Mouse (Mus musculus): ENCODE measurements at regions not wholly inside any gene's neighbourhood (a gene's known extent, or its start where the extent isn't known, plus 50 kb on each side); places are given as distances from the start of the nearest gene placed in this dataset.
A peak's percentile ranks its signal among the peaks of the same experiment; 100 is the strongest.
"Not testable (repeated sequence)": the region's sequence is repeated elsewhere in the genome, so short reads cannot be mapped to it uniquely, and the experiment has no call there.

- no peak overlapping the region for H3K9ac ChIP-seq
Observed at GRCm38 (mm10) chr14:53831651-53832050, 422.3 kb downstream of the Dad1 start.

GRCm38 (mm10) chr14:53830717-53831116 is 423.2 kb downstream of the Dad1 start:
- Histone ChIP-seq H3K27me3 (ENCODE audit: control insufficient read depth, insufficient read depth, low read length) (no peaks in the 10 kb centered on the region), H3K9ac (no peak overlapping the region), H3K4me1 (replicated peaks; ENCODE audit: control insufficient read depth, insufficient read depth, low read length) (no peaks in the 10 kb centered on the region), H3K9me3 (ENCODE audit: control insufficient read depth, low read length) (no peaks in the 10 kb centered on the region), H3K27ac (no peak overlapping the region), H3K4me3 (replicated peaks; ENCODE audit: low read length) (no peak overlapping the region), H3K4me2 (replicated peaks) (no peak overlapping the region), H3K36me3 (replicated peaks; ENCODE audit: control insufficient read depth, insufficient read depth) (no peaks in the 10 kb centered on the region)
- DNase-seq (ENCODE audit: low spot score) (no peak), ATAC-seq (ENCODE audit: low FRiP score) (no peak)
- WGBS, result 58% methylated on average over 1 of the region's 1 CpGs

More at GRCm38 (mm10) chr14:53831651-53832050, 422.3 kb downstream of the Dad1 start:
- Histone ChIP-seq H3K36me3 (replicated peaks; ENCODE audit: control insufficient read depth, insufficient read depth) (no peaks in the 10 kb centered on the region), H3K4me1 (replicated peaks; ENCODE audit: control insufficient read depth, insufficient read depth, low read length) (no peaks in the 10 kb centered on the region), H3K27me3 (ENCODE audit: control insufficient read depth, insufficient read depth, low read length) (no peaks in the 10 kb centered on the region), H3K9me3 (ENCODE audit: control insufficient read depth, low read length) (no peaks in the 10 kb centered on the region), H3K4me3 (replicated peaks; ENCODE audit: low read length) (no peak overlapping the region), H3K27ac (no peak overlapping the region), H3K4me2 (replicated peaks) (no peak overlapping the region)
- DNase-seq (ENCODE audit: low spot score) (no peak), ATAC-seq (ENCODE audit: low FRiP score) (no peak)
- 93% methylated on average over 6 of the region's 6 CpGs for whole genome bisulfite sequencing

- Histone ChIP-seq H3K4me1 (replicated peaks; ENCODE audit: control insufficient read depth, insufficient read depth, low read length) (no peaks in the 10 kb centered on the region), H3K9ac (no peak overlapping the region), H3K9me3 (ENCODE audit: control insufficient read depth, low read length) (no peaks in the 10 kb centered on the region), H3K36me3 (replicated peaks; ENCODE audit: control insufficient read depth, insufficient read depth) (no peaks in the 10 kb centered on the region), H3K4me2 (replicated peaks) (no peak overlapping the region), H3K27ac (no peak overlapping the region), H3K27me3 (ENCODE audit: control insufficient read depth, insufficient read depth, low read length) (no peaks in the 10 kb centered on the region), H3K4me3 (replicated peaks; ENCODE audit: low read length) (no peak overlapping the region)
- DNase-seq (ENCODE audit: low spot score), result no peak
- no peak for ATAC-seq (ENCODE audit: low FRiP score)
- 92% methylated on average over 4 of the region's 4 CpGs for WGBS
Observed at GRCm38 (mm10) chr14:53826782-53827181, 427.1 kb downstream of the Dad1 start.

GRCm38 (mm10) chr14:53806231-53806630 is 447.7 kb downstream of the Dad1 start:
- ATAC-seq (ENCODE audit: low FRiP score) (no peak), DNase-seq (ENCODE audit: low spot score) (peak; percentile 93)
- Histone ChIP-seq H3K4me1 (replicated peaks; ENCODE audit: control insufficient read depth, insufficient read depth, low read length) (no peaks in the 10 kb centered on the region), H3K9ac (no peak overlapping the region), H3K4me3 (replicated peaks; ENCODE audit: low read length) (no peak overlapping the region), H3K4me2 (replicated peaks) (no peak overlapping the region), H3K9me3 (ENCODE audit: control insufficient read depth, low read length) (no peaks in the 10 kb centered on the region), H3K36me3 (replicated peaks; ENCODE audit: control insufficient read depth, insufficient read depth) (no peaks in the 10 kb centered on the region), H3K27ac (no peak overlapping the region), H3K27me3 (ENCODE audit: control insufficient read depth, insufficient read depth, low read length) (no peaks in the 10 kb centered on the region)
- WGBS, result 10% methylated on average over 3 of the region's 3 CpGs

- Histone ChIP-seq H3K4me3 (replicated peaks; ENCODE audit: low read length) (no peak overlapping the region), H3K27me3 (ENCODE audit: control insufficient read depth, insufficient read depth, low read length) (no peaks in the 10 kb centered on the region), H3K4me1 (replicated peaks; ENCODE audit: control insufficient read depth, insufficient read depth, low read length) (no peaks in the 10 kb centered on the region), H3K9ac (no peak overlapping the region), H3K36me3 (replicated peaks; ENCODE audit: control insufficient read depth, insufficient read depth) (no peaks in the 10 kb centered on the region), H3K4me2 (replicated peaks) (peak overlapping the region; percentile 34; the same call in 1 of the 2 replicates), H3K9me3 (ENCODE audit: control insufficient read depth, low read length) (no peaks in the 10 kb centered on the region), H3K27ac (no peak overlapping the region)
- peak; percentile 88 for ATAC-seq (ENCODE audit: low FRiP score)
- DNase-seq (ENCODE audit: low spot score), result peak; percentile 95
- 28% methylated on average over 17 of the region's 17 CpGs for WGBS
Observed at GRCm38 (mm10) chr14:53803698-53804620, 449.9 kb downstream of the Dad1 start.

- Histone ChIP-seq H3K9ac (no peak overlapping the region), H3K36me3 (replicated peaks; ENCODE audit: control insufficient read depth, insufficient read depth) (no peaks in the 10 kb centered on the region), H3K4me3 (replicated peaks; ENCODE audit: low read length) (no peak overlapping the region), H3K27me3 (ENCODE audit: control insufficient read depth, insufficient read depth, low read length) (no peaks in the 10 kb centered on the region), H3K27ac (no peak overlapping the region), H3K9me3 (ENCODE audit: control insufficient read depth, low read length) (no peaks in the 10 kb centered on the region), H3K4me2 (replicated peaks) (no peak overlapping the region), H3K4me1 (replicated peaks; ENCODE audit: control insufficient read depth, insufficient read depth, low read length) (no peaks in the 10 kb centered on the region)
- DNase-seq (ENCODE audit: low spot score) (no peak), ATAC-seq (ENCODE audit: low FRiP score) (no peak)
- 89% methylated on average over 3 of the region's 3 CpGs for WGBS
Observed at GRCm38 (mm10) chr14:53802547-53802946, 451.4 kb downstream of the Dad1 start.

GRCm38 (mm10) chr14:53800508-53801136 is 453.3 kb downstream of the Dad1 start:
- no peaks in the 10 kb centered on the region for H3K9me3 ChIP-seq (ENCODE audit: control insufficient read depth, low read length)
- 88% methylated on average over 11 of the region's 11 CpGs for WGBS

GRCm38 (mm10) chr14:53795160-53795559 is 458.7 kb downstream of the Dad1 start:
- H3K27ac ChIP-seq; H3K4me1 ChIP-seq (replicated peaks; ENCODE audit: control insufficient read depth, insufficient read depth, low read length); H3K27me3 ChIP-seq (ENCODE audit: control insufficient read depth, insufficient read depth, low read length); H3K9ac ChIP-seq; H3K9me3 ChIP-seq (ENCODE audit: control insufficient read depth, low read length); H3K4me2 ChIP-seq (replicated peaks); H3K36me3 ChIP-seq (replicated peaks; ENCODE audit: control insufficient read depth, insufficient read depth); DNase-seq (ENCODE audit: low spot score); H3K4me3 ChIP-seq (replicated peaks; ENCODE audit: low read length); ATAC-seq (ENCODE audit: low FRiP score): not testable (repeated sequence)
- 65% methylated on average over 1 of the region's 1 CpGs for WGBS

More at GRCm38 (mm10) chr14:53800508-53801136, 453.3 kb downstream of the Dad1 start:
- H3K4me2 ChIP-seq (replicated peaks), result no peak overlapping the region
- no peak overlapping the region for H3K4me3 ChIP-seq (replicated peaks; ENCODE audit: low read length)
- ATAC-seq (ENCODE audit: low FRiP score), result no peak
- no peak overlapping the region for H3K9ac ChIP-seq
- H3K27me3 ChIP-seq (ENCODE audit: control insufficient read depth, insufficient read depth, low read length), result no peaks in the 10 kb centered on the region
- no peaks in the 10 kb centered on the region for H3K4me1 ChIP-seq (replicated peaks; ENCODE audit: control insufficient read depth, insufficient read depth, low read length)
- no peak overlapping the region for H3K27ac ChIP-seq
- no peak for DNase-seq (ENCODE audit: low spot score)
- H3K36me3 ChIP-seq (replicated peaks; ENCODE audit: control insufficient read depth, insufficient read depth), result no peaks in the 10 kb centered on the region

GRCm38 (mm10) chr14:53794527-53794926 is 459.4 kb downstream of the Dad1 start:
- no peak overlapping the region for H3K27ac ChIP-seq
- 83% methylated on average over 5 of the region's 5 CpGs for WGBS

More at GRCm38 (mm10) chr14:53794527-53794926, 459.4 kb downstream of the Dad1 start:
- ATAC-seq (ENCODE audit: low FRiP score) (no peak), DNase-seq (ENCODE audit: low spot score) (no peak)
- H3K36me3 ChIP-seq (replicated peaks; ENCODE audit: control insufficient read depth, insufficient read depth), result no peaks in the 10 kb centered on the region
- no peak overlapping the region for H3K4me3 ChIP-seq (replicated peaks; ENCODE audit: low read length)
- H3K27me3 ChIP-seq (ENCODE audit: control insufficient read depth, insufficient read depth, low read length), result no peaks in the 10 kb centered on the region
- no peaks in the 10 kb centered on the region for H3K9me3 ChIP-seq (ENCODE audit: control insufficient read depth, low read length)
- no peak overlapping the region for H3K9ac ChIP-seq
- no peaks in the 10 kb centered on the region for H3K4me1 ChIP-seq (replicated peaks; ENCODE audit: control insufficient read depth, insufficient read depth, low read length)
- H3K4me2 ChIP-seq (replicated peaks), result no peak overlapping the region
